ENCODE assay signal across 30 mouse cellular contexts in genomic region chr2:91980245-91980644, GRCm38 (mm10). TPM values are rescaled to one million over a fixed set of nuclear protein-coding genes. Genes with fewer than 3 reads are reported as not detected.
DNase-seq lines count a peak whose midpoint lies in the region; ATAC-seq and TF ChIP-seq lines count a peak whose summit lies in the region.
"Had no signal": no experiment of that assay in that cellular context is flagged by ENCODE, and none has a peak within 500 bp of the region (broad histone marks: within the 10 kb centered on the region; RNA-seq: fewer than 3 reads in every experiment).

No protein-coding gene starts in this region.

- H3K4me1 ChIP-seq in forebrain, embryonic 10.5 days: peaks cover 71% of the 10 kb centered on the region
- H3K4me1 ChIP-seq in forebrain, embryonic 16.5 days (replicated peaks; ENCODE audit: control insufficient read depth, insufficient read depth, low read length): peaks cover 26% of the 10 kb centered on the region
- H3K4me1 ChIP-seq in heart, embryonic 13.5 days: peaks cover 59% of the 10 kb centered on the region
- H3K4me1 ChIP-seq in heart, adult 2 months (ENCODE audit: control insufficient read depth, insufficient read depth, low read length): no peaks in the 10 kb centered on the region; the same call in 1 of the 2 replicates
- H3K4me1 ChIP-seq in midbrain, embryonic 11.5 days (ENCODE audit: control insufficient read depth, insufficient read depth, low read length): peaks cover 26% of the 10 kb centered on the region
- peaks cover 18% of the 10 kb centered on the region for H3K4me1 ChIP-seq in midbrain, embryonic 16.5 days (ENCODE audit: control insufficient read depth, insufficient read depth, low read length)
- peaks cover 55% of the 10 kb centered on the region for H3K4me1 ChIP-seq in neural tube, embryonic 12.5 days

- no peak overlapping the region for H3K4me2 ChIP-seq in forebrain, embryonic 16.5 days (ENCODE audit: low read length)
- H3K4me2 ChIP-seq in heart, embryonic 13.5 days: no peak overlapping the region
- H3K4me2 ChIP-seq in midbrain, embryonic 11.5 days: no peak overlapping the region
- H3K4me2 ChIP-seq in midbrain, embryonic 16.5 days (ENCODE audit: low read length): no peak overlapping the region
- 0 out of 2 replicates have a peak overlapping the region, but pooled peaks have one; percentile 9 for H3K4me2 ChIP-seq in neural tube, embryonic 12.5 days (replicated peaks)
- H3K4me2 ChIP-seq: embryonic facial prominence, embryonic 13.5 days; heart, embryonic 11.5 days; limb, embryonic 12.5 days; liver, embryonic 15.5 days; lung, embryonic 14.5 days had no signal

- 8% methylated on average over 4 of the region's 4 CpGs for WGBS in forebrain, embryonic 10.5 days
- 6% methylated on average over 4 of the region's 4 CpGs for WGBS in forebrain, embryonic 16.5 days
- 29% methylated on average over 4 of the region's 4 CpGs for WGBS in heart, embryonic 13.5 days
- WGBS in heart, adult 2 months: 63% methylated on average over 4 of the region's 4 CpGs
- WGBS in midbrain, embryonic 11.5 days: 19% methylated on average over 4 of the region's 4 CpGs
- whole genome bisulfite sequencing in midbrain, embryonic 16.5 days: 17% methylated on average over 4 of the region's 4 CpGs
- 3% methylated on average over 4 of the region's 4 CpGs for WGBS in neural tube, embryonic 12.5 days

- H3K9ac ChIP-seq in forebrain, embryonic 16.5 days (replicated peaks; ENCODE audit: low read depth, low read length): no peak overlapping the region
- peak overlapping the region; percentile 37; the same call in 1 of the 2 replicates for H3K9ac ChIP-seq in heart, embryonic 13.5 days
- H3K9ac ChIP-seq in heart, adult 2 months (ENCODE audit: low read depth, low read length): no peak overlapping the region
- no peak overlapping the region for H3K9ac ChIP-seq in midbrain, embryonic 11.5 days (ENCODE audit: low read length)
- no peak overlapping the region for H3K9ac ChIP-seq in midbrain, embryonic 16.5 days (ENCODE audit: low read depth, low read length)
- H3K9ac ChIP-seq in neural tube, embryonic 12.5 days: no peak overlapping the region
- H3K9ac ChIP-seq: embryonic facial prominence, embryonic 13.5 days; limb, embryonic 12.5 days; liver, embryonic 15.5 days; lung, embryonic 14.5 days had no signal

- DNase-seq in forebrain, embryonic 10.5 days (ENCODE audit: extremely low spot score, low spot score): no peak
- no peak for DNase-seq in heart, adult 2 months
- DNase-seq in midbrain, embryonic 11.5 days (ENCODE audit: low spot score, missing footprints): peak; percentile 86
- DNase-seq: adrenal gland, adult 8-10 months; cerebellum, adult 2 months; cerebellum, postnatal 25 days; gastrocnemius, postnatal 14 days; kidney, adult 8-10 months; kidney, postnatal 10 days; layer of hippocampus, adult 9-11 months; lung, embryonic 14.5 days; lung, postnatal 14 days; thymus, adult 2 months; thymus, postnatal 36 days had no signal

- H3K79me2 ChIP-seq in heart, adult 2 months (replicated peaks; ENCODE audit: control insufficient read depth, insufficient read depth, low read length): no peaks in the 10 kb centered on the region

- H3K27ac ChIP-seq in forebrain, embryonic 10.5 days: peak overlapping the region; percentile 66
- no peak overlapping the region for H3K27ac ChIP-seq in forebrain, embryonic 16.5 days (ENCODE audit: low read length)
- H3K27ac ChIP-seq in heart, embryonic 13.5 days (replicated peaks): no peak overlapping the region
- H3K27ac ChIP-seq in heart, adult 2 months: no peak overlapping the region
- no peak overlapping the region for H3K27ac ChIP-seq in midbrain, embryonic 11.5 days (ENCODE audit: low read depth, low read length)
- no peak overlapping the region for H3K27ac ChIP-seq in midbrain, embryonic 16.5 days (ENCODE audit: low read length)
- no peak overlapping the region for H3K27ac ChIP-seq in neural tube, embryonic 12.5 days
- H3K27ac ChIP-seq: embryonic facial prominence, embryonic 13.5 days; limb, embryonic 12.5 days; liver, embryonic 15.5 days had no signal

- no peaks in the 10 kb centered on the region for H3K9me3 ChIP-seq in forebrain, embryonic 10.5 days
- H3K9me3 ChIP-seq in forebrain, embryonic 16.5 days (ENCODE audit: control insufficient read depth, low read length): no peaks in the 10 kb centered on the region
- no peaks in the 10 kb centered on the region for H3K9me3 ChIP-seq in heart, embryonic 13.5 days
- no peaks in the 10 kb centered on the region for H3K9me3 ChIP-seq in midbrain, embryonic 11.5 days (ENCODE audit: control insufficient read depth, low read length)
- no peaks in the 10 kb centered on the region for H3K9me3 ChIP-seq in midbrain, embryonic 16.5 days (replicated peaks; ENCODE audit: control insufficient read depth, low read length, poor library complexity, severe bottlenecking)
- no peaks in the 10 kb centered on the region for H3K9me3 ChIP-seq in neural tube, embryonic 12.5 days
- H3K9me3 ChIP-seq: embryonic facial prominence, embryonic 13.5 days; G1E; limb, embryonic 12.5 days; liver, embryonic 15.5 days had no signal

- no peak for TF ChIP-seq CTCF in heart, adult 2 months (IDR thresholded peaks at IDR 0.05)

- ATAC-seq in forebrain, embryonic 16.5 days: no peak
- no peak for ATAC-seq in heart, embryonic 13.5 days (ENCODE audit: extremely low read depth, insufficient number of reproducible peaks, low FRiP score, low TSS enrichment)
- ATAC-seq in midbrain, embryonic 11.5 days (ENCODE audit: low FRiP score): no peak
- ATAC-seq in midbrain, embryonic 16.5 days: no peak
- ATAC-seq in neural tube, embryonic 12.5 days (ENCODE audit: low FRiP score, low read depth): peak; percentile 10; the same call in 1 of the 2 replicates
- ATAC-seq: hindbrain, embryonic 16.5 days had no signal

- intact Hi-C loops in heart, adult 2 months (cut with DNase I): no loop called here

- no peak for TF ChIP-seq EP300 in heart, adult 2 months (IDR thresholded peaks at IDR 0.05; ENCODE audit: insufficient read depth, low read depth, low read length)

- peaks cover 49% of the 10 kb centered on the region for H3K27me3 ChIP-seq in forebrain, embryonic 10.5 days (ENCODE audit: poor library complexity, severe bottlenecking)
- H3K27me3 ChIP-seq in forebrain, embryonic 16.5 days (replicated peaks; ENCODE audit: control insufficient read depth, insufficient read depth, low read length): peaks cover 13% of the 10 kb centered on the region
- H3K27me3 ChIP-seq in heart, embryonic 13.5 days (replicated peaks): peaks cover 21% of the 10 kb centered on the region
- peaks cover 7% of the 10 kb centered on the region for H3K27me3 ChIP-seq in heart, adult 2 months (ENCODE audit: control insufficient read depth, insufficient read depth, low read length)
- H3K27me3 ChIP-seq in midbrain, embryonic 11.5 days (ENCODE audit: control insufficient read depth, insufficient read depth, low read length): peaks cover 20% of the 10 kb centered on the region
- peaks cover 16% of the 10 kb centered on the region; the same call in 1 of the 2 replicates for H3K27me3 ChIP-seq in midbrain, embryonic 16.5 days (ENCODE audit: control insufficient read depth, insufficient read depth, low read depth, low read length)
- H3K27me3 ChIP-seq in neural tube, embryonic 12.5 days (replicated peaks): peaks cover 20% of the 10 kb centered on the region

- TF ChIP-seq POLR2A in heart, adult 2 months (IDR thresholded peaks at IDR 0.05; ENCODE audit: insufficient read depth, low read depth, low read length): no peak

- no peak overlapping the region for H3K4me3 ChIP-seq in forebrain, embryonic 10.5 days
- H3K4me3 ChIP-seq in forebrain, embryonic 16.5 days (replicated peaks; ENCODE audit: low read length): no peak overlapping the region
- H3K4me3 ChIP-seq in heart, embryonic 13.5 days: no peak overlapping the region
- no peak overlapping the region for H3K4me3 ChIP-seq in heart, adult 2 months
- no peak overlapping the region for H3K4me3 ChIP-seq in midbrain, embryonic 11.5 days (ENCODE audit: low read depth, low read length)
- no peak overlapping the region for H3K4me3 ChIP-seq in midbrain, embryonic 16.5 days (ENCODE audit: low read depth, low read length)
- H3K4me3 ChIP-seq in neural tube, embryonic 12.5 days: no peak overlapping the region
- H3K4me3 ChIP-seq: embryonic facial prominence, embryonic 13.5 days; limb, embryonic 12.5 days; liver, embryonic 15.5 days had no signal

- H3K36me3 ChIP-seq in forebrain, embryonic 10.5 days (replicated peaks): no peaks in the 10 kb centered on the region
- no peaks in the 10 kb centered on the region for H3K36me3 ChIP-seq in forebrain, embryonic 16.5 days (ENCODE audit: control insufficient read depth, insufficient read depth)
- peaks cover 8% of the 10 kb centered on the region; the same call in 1 of the 2 replicates for H3K36me3 ChIP-seq in heart, embryonic 13.5 days
- no peaks in the 10 kb centered on the region for H3K36me3 ChIP-seq in heart, adult 2 months (ENCODE audit: control insufficient read depth, insufficient read depth, low read length)
- no peaks in the 10 kb centered on the region for H3K36me3 ChIP-seq in midbrain, embryonic 11.5 days (ENCODE audit: control insufficient read depth, insufficient read depth, low read length)
- no peaks in the 10 kb centered on the region for H3K36me3 ChIP-seq in midbrain, embryonic 16.5 days (ENCODE audit: control insufficient read depth, insufficient read depth, low read length)
- no peaks in the 10 kb centered on the region for H3K36me3 ChIP-seq in neural tube, embryonic 12.5 days
- H3K36me3 ChIP-seq: G1E; limb, embryonic 12.5 days; liver, embryonic 15.5 days had no signal

RNA-seq across cellular contexts. Expression of gene Dgkz, which starts 4.6 kb away (rescaled TPM):
- 35.1 and 39.1 TPM in 2 replicates for polyA plus RNA-seq in forebrain, embryonic 10.5 days (2016; fragmentation: Nextera tagmentation; extraction: Ambion mirVana)
- polyA plus RNA-seq in forebrain, embryonic 16.5 days (2015; fragmentation: Nextera tagmentation; extraction: Ambion mirVana): 28.7 and 33.6 TPM in 2 replicates
- 37.9 and 43.4 TPM in 2 replicates for polyA plus RNA-seq in heart, embryonic 13.5 days (2015; fragmentation: Nextera tagmentation; extraction: Ambion mirVana)
- total RNA-seq in heart, adult 2 months (2021): 10 to 100 TPM; 35.5 to 37.5 TPM
- 102 and 118 TPM in 2 replicates for polyA plus RNA-seq in heart, adult 2 months (2012; rRNA removed)
- 19.2 and 23.7 TPM in 2 replicates for polyA plus RNA-seq in midbrain, embryonic 11.5 days (2014; fragmentation: Nextera tagmentation; extraction: Ambion mirVana)
- 28.3 and 33.3 TPM in 2 replicates for polyA plus RNA-seq in midbrain, embryonic 16.5 days (2015; fragmentation: Nextera tagmentation; extraction: Ambion mirVana)
- polyA plus RNA-seq in neural tube, embryonic 12.5 days (2016; fragmentation: Nextera tagmentation; extraction: Ambion mirVana): 36.0 and 41.6 TPM in 2 replicates

RNA-seq across cellular contexts. Expression of gene Gm9821, which starts 34.7 kb away (rescaled TPM):
- 0.44 and 0.52 TPM in 2 replicates for polyA plus RNA-seq in forebrain, embryonic 10.5 days (2016; fragmentation: Nextera tagmentation; extraction: Ambion mirVana)
- polyA plus RNA-seq in forebrain, embryonic 16.5 days (2015; fragmentation: Nextera tagmentation; extraction: Ambion mirVana): 0.37 and 0.46 TPM in 2 replicates
- 1.6 and 2.2 TPM in 2 replicates for polyA plus RNA-seq in heart, embryonic 13.5 days (2015; fragmentation: Nextera tagmentation; extraction: Ambion mirVana)
- total RNA-seq in heart, adult 2 months (2021): not detected
- polyA plus RNA-seq in heart, adult 2 months (2012; rRNA removed): not detected in 2 replicates
- polyA plus RNA-seq in midbrain, embryonic 11.5 days (2014; fragmentation: Nextera tagmentation; extraction: Ambion mirVana): 0.25 TPM in 1 of 2 replicates, not detected in the other
- 0.11 TPM in 1 of 2 replicates, not detected in the other for polyA plus RNA-seq in midbrain, embryonic 16.5 days (2015; fragmentation: Nextera tagmentation; extraction: Ambion mirVana)
- 0.29 and 0.32 TPM in 2 replicates for polyA plus RNA-seq in neural tube, embryonic 12.5 days (2016; fragmentation: Nextera tagmentation; extraction: Ambion mirVana)
- total RNA-seq: adrenal gland, adult 8-10 months; adrenal gland, postnatal 4 days; gastrocnemius, postnatal 14 days; left cerebral cortex, postnatal 14 days; liver, adult 2 months had no signal
- polyA plus RNA-seq: cerebellum, adult 2 months; liver, adult 2 months had no signal

RNA-seq across cellular contexts. Expression of gene Creb3l1, which starts 44.1 kb away (rescaled TPM):
- 0.73 and 0.86 TPM in 2 replicates for polyA plus RNA-seq in forebrain, embryonic 10.5 days (2016; fragmentation: Nextera tagmentation; extraction: Ambion mirVana)
- 1.3 and 1.9 TPM in 2 replicates for polyA plus RNA-seq in forebrain, embryonic 16.5 days (2015; fragmentation: Nextera tagmentation; extraction: Ambion mirVana)
- 6.9 and 9.0 TPM in 2 replicates for polyA plus RNA-seq in heart, embryonic 13.5 days (2015; fragmentation: Nextera tagmentation; extraction: Ambion mirVana)
- 1 to 10 TPM; 3.8 to 5.8 TPM for total RNA-seq in heart, adult 2 months (2021)
- polyA plus RNA-seq in heart, adult 2 months (2012; rRNA removed): 3.3 and 4.5 TPM in 2 replicates
- 2.0 and 2.1 TPM in 2 replicates for polyA plus RNA-seq in midbrain, embryonic 11.5 days (2014; fragmentation: Nextera tagmentation; extraction: Ambion mirVana)
- polyA plus RNA-seq in midbrain, embryonic 16.5 days (2015; fragmentation: Nextera tagmentation; extraction: Ambion mirVana): 1.2 and 1.9 TPM in 2 replicates
- polyA plus RNA-seq in neural tube, embryonic 12.5 days (2016; fragmentation: Nextera tagmentation; extraction: Ambion mirVana): 1.7 and 2.5 TPM in 2 replicates
- total RNA-seq: hematopoietic stem cell, adult 5-6 weeks had no signal

RNA-seq across cellular contexts. Expression of gene Mdk, which starts 48.1 kb away (rescaled TPM):
- 1,773 and 1,865 TPM in 2 replicates for polyA plus RNA-seq in forebrain, embryonic 10.5 days (2016; fragmentation: Nextera tagmentation; extraction: Ambion mirVana)
- polyA plus RNA-seq in forebrain, embryonic 16.5 days (2015; fragmentation: Nextera tagmentation; extraction: Ambion mirVana): 256 and 290 TPM in 2 replicates
- 603 and 654 TPM in 2 replicates for polyA plus RNA-seq in heart, embryonic 13.5 days (2015; fragmentation: Nextera tagmentation; extraction: Ambion mirVana)
- 1 to 10 TPM; 2.5 to 2.8 TPM for total RNA-seq in heart, adult 2 months (2021)
- 4.1 and 5.4 TPM in 2 replicates for polyA plus RNA-seq in heart, adult 2 months (2012; rRNA removed)
- polyA plus RNA-seq in midbrain, embryonic 11.5 days (2014; fragmentation: Nextera tagmentation; extraction: Ambion mirVana): 926 and 968 TPM in 2 replicates
- 98.8 and 113 TPM in 2 replicates for polyA plus RNA-seq in midbrain, embryonic 16.5 days (2015; fragmentation: Nextera tagmentation; extraction: Ambion mirVana)
- polyA plus RNA-seq in neural tube, embryonic 12.5 days (2016; fragmentation: Nextera tagmentation; extraction: Ambion mirVana): 774 and 775 TPM in 2 replicates
- total RNA-seq: hematopoietic stem cell, adult 5-6 weeks; liver, adult 2 months had no signal

RNA-seq across cellular contexts. Expression of gene Chrm4, which starts 53.2 kb away (rescaled TPM):
- polyA plus RNA-seq in forebrain, embryonic 10.5 days (2016; fragmentation: Nextera tagmentation; extraction: Ambion mirVana): 0.12 and 0.77 TPM in 2 replicates
- polyA plus RNA-seq in forebrain, embryonic 16.5 days (2015; fragmentation: Nextera tagmentation; extraction: Ambion mirVana): 2.4 and 2.6 TPM in 2 replicates
- polyA plus RNA-seq in heart, embryonic 13.5 days (2015; fragmentation: Nextera tagmentation; extraction: Ambion mirVana): not detected in 2 replicates
- not detected for total RNA-seq in heart, adult 2 months (2021)
- polyA plus RNA-seq in heart, adult 2 months (2012; rRNA removed): 0.14 and 0.29 TPM in 2 replicates
- 0.26 and 0.37 TPM in 2 replicates for polyA plus RNA-seq in midbrain, embryonic 11.5 days (2014; fragmentation: Nextera tagmentation; extraction: Ambion mirVana)
- polyA plus RNA-seq in midbrain, embryonic 16.5 days (2015; fragmentation: Nextera tagmentation; extraction: Ambion mirVana): 0.33 and 0.34 TPM in 2 replicates
- polyA plus RNA-seq in neural tube, embryonic 12.5 days (2016; fragmentation: Nextera tagmentation; extraction: Ambion mirVana): 0.50 and 0.96 TPM in 2 replicates
- total RNA-seq: gastrocnemius, postnatal 14 days; hematopoietic stem cell, adult 5-6 weeks; liver, adult 2 months had no signal
- polyA plus RNA-seq: G1E; heart, embryonic 11.5 days; heart, postnatal 0 days; intestine, embryonic 14.5 days; liver, adult 2 months; liver, embryonic 15.5 days had no signal
